Mouse (Mus musculus): Measurements from ENCODE around the gene Zfand6.

GRCm38 (mm10) chr7:84606293-84606749 is 83.4 kb downstream of the Zfand6 start, which contains the start of gene Fah:
- no peak for TF ChIP-seq CTCF (IDR thresholded peaks at IDR 0.05; ENCODE audit: low read depth)
- TF ChIP-seq EP300 (IDR thresholded peaks at IDR 0.05; ENCODE audit: low read depth) = no peak
